Mouse (Mus musculus): Measurements from ENCODE around the gene Ctc1. TPM values are rescaled to one million over a fixed set of nuclear protein-coding genes. Genes with fewer than 3 reads are reported as not detected.

Ctc1 gene
- total RNA-seq, 2 experiments from 2014 or later: 21.9 to 23.1 TPM

GRCm38 (mm10) chr11:69066163-69066861, 50.6 kb downstream of the Ctc1 start:
- DNase-seq (ENCODE audit: low spot score in 2 of 2): no peak

- peak; percentile 83 to 85 for DNase-seq (ENCODE audit: low spot score in 2 of 2)
Measured at GRCm38 (mm10) chr11:69066956-69067355, 51.2 kb downstream of the Ctc1 start.

- DNase-seq (ENCODE audit: low spot score in 2 of 2): no peak
Measured at GRCm38 (mm10) chr11:69067601-69068000, 51.9 kb downstream of the Ctc1 start.

- DNase-seq (ENCODE audit: low spot score in 2 of 2): no peak
Measured at GRCm38 (mm10) chr11:69070093-69070492, 54.4 kb downstream of the Ctc1 start.

GRCm38 (mm10) chr11:69070590-69071222, 55.0 kb downstream of the Ctc1 start, which contains the start of gene Tmem107:
Tmem107 (plus strand) TSS chr11:69070806.
- peak; percentile 84 to 96 for DNase-seq (ENCODE audit: low spot score in 2 of 2)

GRCm38 (mm10) chr11:69071262-69071661, 55.6 kb downstream of the Ctc1 start:
- DNase-seq (ENCODE audit: low spot score in 2 of 2): no peak

GRCm38 (mm10) chr11:69072234-69072633, 56.5 kb downstream of the Ctc1 start:
- no peak for DNase-seq (ENCODE audit: low spot score in 2 of 2)

- DNase-seq (ENCODE audit: low spot score in 2 of 2): no peak
Measured at GRCm38 (mm10) chr11:69072666-69073064, 57.0 kb downstream of the Ctc1 start.

- peak in 1 of 2 experiments; percentile 81 for DNase-seq (ENCODE audit: low spot score in 2 of 2)
Measured at GRCm38 (mm10) chr11:69073065-69073888, 57.6 kb downstream of the Ctc1 start.

- no peak for DNase-seq (ENCODE audit: low spot score in 2 of 2)
Measured at GRCm38 (mm10) chr11:69073951-69074775, 58.5 kb downstream of the Ctc1 start.

- DNase-seq (ENCODE audit: low spot score in 2 of 2): no peak
Measured at GRCm38 (mm10) chr11:69074776-69075069, 59.0 kb downstream of the Ctc1 start.

- DNase-seq (ENCODE audit: low spot score in 2 of 2): no peak
Measured at GRCm38 (mm10) chr11:69075764-69076479, 60.2 kb downstream of the Ctc1 start.

- no peak for DNase-seq (ENCODE audit: low spot score in 2 of 2)
Measured at GRCm38 (mm10) chr11:69076572-69076971, 60.9 kb downstream of the Ctc1 start.

GRCm38 (mm10) chr11:69077316-69077715, 61.6 kb downstream of the Ctc1 start:
- DNase-seq (ENCODE audit: low spot score in 2 of 2): no peak

- DNase-seq (ENCODE audit: low spot score in 2 of 2): no peak
Measured at GRCm38 (mm10) chr11:69078041-69078440, 62.3 kb downstream of the Ctc1 start.

- DNase-seq (ENCODE audit: low spot score in 2 of 2): no peak
Measured at GRCm38 (mm10) chr11:69078805-69079438, 63.2 kb downstream of the Ctc1 start.

GRCm38 (mm10) chr11:69080102-69080854, 64.6 kb downstream of the Ctc1 start:
- DNase-seq (ENCODE audit: low spot score in 2 of 2): no peak

GRCm38 (mm10) chr11:69080855-69081222, 65.1 kb downstream of the Ctc1 start:
- DNase-seq (ENCODE audit: low spot score in 2 of 2): no peak

GRCm38 (mm10) chr11:69081613-69082012, 65.9 kb downstream of the Ctc1 start:
- no peak for DNase-seq (ENCODE audit: low spot score in 2 of 2)

Data from gastrocnemius, postnatal 4 days (tissue).